Mouse (Mus musculus) bone marrow, adult 2 months (tissue): ENCODE data around the gene Gm26566.
A peak's percentile ranks its signal among the peaks of the same experiment; 100 is the strongest.

ENCODE experiments used
- CTCF ChIP-seq: fragments of 200-500 bp; IDR thresholded peaks from 2 replicates; pipeline ENCODE4 v1.5.1; 2011; ENCODE audit warnings: low read length, control low read depth; ENCODE audit not compliant: control insufficient read depth, insufficient read depth
- POLR2A ChIP-seq: fragments of 200-500 bp; IDR thresholded peaks from 2 replicates; pipeline ENCODE4 v1.6.1; 2011; ENCODE audit warnings: low read depth, mild to moderate bottlenecking, control low read depth, low read length, borderline replicate concordance; ENCODE audit not compliant: control insufficient read depth

DNA sequence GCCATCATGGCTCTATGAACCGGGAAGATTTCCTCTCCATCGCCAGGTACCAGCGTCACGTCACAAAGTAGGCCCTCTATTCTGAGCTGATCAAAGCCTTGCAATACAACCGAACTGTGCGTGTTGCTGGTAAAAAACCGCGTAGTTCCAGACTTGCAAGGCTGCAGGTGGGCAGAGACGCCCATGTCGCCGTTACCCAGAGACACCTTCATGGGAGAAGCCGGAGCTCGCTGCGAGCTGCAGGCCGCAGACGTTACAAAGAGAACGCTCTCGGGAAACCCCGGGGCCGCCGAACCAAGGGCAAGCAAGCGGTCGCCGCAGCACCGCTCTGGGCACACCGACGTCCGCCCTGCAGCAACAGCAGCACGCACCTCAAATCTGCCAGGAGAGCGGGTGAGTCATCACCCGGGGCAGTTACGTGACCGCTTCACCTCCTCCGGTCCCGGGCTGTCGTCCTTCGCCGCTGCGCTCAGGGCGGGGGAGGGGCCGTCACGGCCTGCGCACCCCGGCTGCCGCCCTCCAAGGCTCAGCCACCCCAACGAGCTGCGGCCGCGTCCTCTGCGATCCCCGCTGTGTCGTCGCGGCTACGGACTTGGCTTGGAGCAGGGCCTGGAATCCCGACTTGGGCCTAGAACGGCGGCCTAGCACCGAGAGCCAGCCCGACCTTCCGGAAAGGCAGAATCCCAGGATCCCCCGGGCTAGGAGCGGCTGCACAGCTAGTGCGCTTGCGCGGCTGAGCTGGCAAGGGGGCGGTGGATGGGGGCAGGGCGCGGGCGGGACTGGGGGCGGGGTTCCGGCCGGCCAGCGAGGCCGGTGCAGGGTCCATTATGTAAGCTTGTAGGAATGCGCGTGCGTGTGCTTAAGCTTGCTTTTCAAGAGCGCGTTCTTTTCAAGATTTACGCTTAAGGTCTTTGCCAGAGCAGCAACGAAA lies at the start of gene Gm26566, which contains the start of gene Klhl9:
- TF ChIP-seq CTCF (no peak), POLR2A (peak; percentile 79)
